Mouse (Mus musculus) left cerebral cortex, postnatal 36 days (tissue): ENCODE results near the gene Cenpf. TPM values are rescaled to one million over a fixed set of nuclear protein-coding genes. Genes with fewer than 3 reads are reported as not detected.
A peak's percentile ranks its signal among the peaks of the same experiment; 100 is the strongest.

Source experiments
- DNase-seq, 2 experiments: peaks; one replicate each; pipeline ENCODE4 v3.0.0; 2021 to 2022; ENCODE audit warnings: low spot score in 2 of 2, mixed read lengths in 1 of 2
- intact Hi-C: fragments of 180-260 bp; cut with DNase I; formaldehyde crosslinking; loops from one replicate; pipeline ENCODE4 v1.15.1; 2025
- total RNA-seq, 2 experiments: library from RNA; stranded (reverse); gene quantifications; 2 replicates each; pipeline ENCODE4 v1.2.3; 2021

Cenpf gene
- 1 to 10 TPM in 1 of 2 experiments, under 1 TPM in 1; 0.69 to 1.5 TPM for total RNA-seq

DNA sequence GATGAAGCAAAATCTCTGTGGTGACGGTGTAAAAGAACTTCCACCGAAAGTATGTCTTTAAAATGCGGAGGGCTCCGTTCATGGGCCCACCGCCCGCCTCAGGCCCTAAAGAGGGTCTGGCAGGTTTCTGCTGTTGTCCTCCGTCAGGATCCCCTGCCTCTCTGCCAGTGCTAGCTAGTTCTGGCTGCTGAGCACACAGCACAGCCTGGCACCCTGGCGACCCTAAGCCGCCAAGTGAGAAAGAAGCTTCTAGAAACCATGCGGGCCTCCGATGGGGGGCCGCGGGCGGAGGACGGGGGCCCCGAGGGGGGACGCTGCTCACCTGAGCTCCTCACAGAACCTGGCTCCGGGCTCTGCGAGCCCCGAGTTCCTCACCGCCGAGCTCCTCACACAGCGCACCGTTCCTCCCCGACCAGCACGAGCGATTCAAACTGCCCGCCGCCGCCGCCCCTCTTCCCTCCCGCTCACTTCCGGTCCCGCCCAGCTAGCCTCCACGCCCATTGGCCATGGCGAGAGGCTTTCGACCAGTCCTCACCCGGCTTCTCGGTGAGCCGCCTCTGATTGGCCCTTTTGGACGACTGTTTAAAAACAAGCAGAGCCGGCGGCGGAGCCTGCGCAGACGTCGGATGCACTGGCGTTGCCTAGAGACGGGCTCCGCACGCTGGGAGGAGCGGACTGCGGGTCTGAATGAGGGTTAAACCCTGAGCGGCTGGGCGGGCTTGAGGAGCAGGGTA is at the start of gene Cenpf:
Gene Cenpf, minus strand, starts transcription at position 433 of the 734 bp plus-strand sequence.
- intact Hi-C loops = no loop called here
- DNase-seq = peak; percentile 96

DNA sequence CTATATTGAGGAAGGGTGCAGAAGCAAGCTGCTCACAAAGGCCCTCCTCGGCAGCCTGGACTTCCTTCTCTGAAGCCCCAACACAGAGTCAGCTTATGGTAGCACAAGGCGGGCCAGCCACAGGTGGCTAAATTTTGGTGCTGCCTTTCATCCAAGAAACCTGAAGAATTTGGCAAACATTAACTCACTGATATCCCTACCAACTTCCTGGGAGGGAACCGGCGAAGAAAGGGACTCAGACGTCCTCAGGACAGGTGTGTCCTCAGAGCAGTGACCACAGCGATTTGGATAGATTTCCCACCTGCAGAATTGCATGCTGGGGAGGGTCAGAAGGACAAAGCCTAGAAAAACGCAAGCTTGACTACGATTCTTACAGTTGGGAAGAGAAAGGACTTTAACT is 44.3 kb upstream of the Cenpf start:
- intact Hi-C loops = no loop called here
- no peak for DNase-seq

DNA sequence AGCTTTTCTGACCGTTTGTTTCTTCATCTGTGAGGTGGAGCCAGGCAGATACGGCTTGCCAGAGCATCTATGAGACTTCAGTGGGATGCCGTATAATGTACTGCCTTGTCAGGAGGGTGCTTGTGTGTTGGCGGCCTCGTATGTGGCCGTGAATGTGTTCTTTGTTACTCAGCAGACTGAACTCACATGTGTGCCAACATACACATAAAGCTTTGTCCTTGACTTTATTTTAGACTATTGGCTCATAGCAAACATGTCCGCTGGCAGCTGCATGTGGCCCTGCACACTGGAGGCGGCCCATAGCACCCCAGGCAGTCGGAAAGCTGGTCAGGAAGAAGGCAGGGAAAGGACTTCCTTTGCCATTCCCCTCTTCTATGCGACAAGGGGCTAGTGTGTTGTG is 43.8 kb upstream of the Cenpf start:
- no peak for DNase-seq

DNA sequence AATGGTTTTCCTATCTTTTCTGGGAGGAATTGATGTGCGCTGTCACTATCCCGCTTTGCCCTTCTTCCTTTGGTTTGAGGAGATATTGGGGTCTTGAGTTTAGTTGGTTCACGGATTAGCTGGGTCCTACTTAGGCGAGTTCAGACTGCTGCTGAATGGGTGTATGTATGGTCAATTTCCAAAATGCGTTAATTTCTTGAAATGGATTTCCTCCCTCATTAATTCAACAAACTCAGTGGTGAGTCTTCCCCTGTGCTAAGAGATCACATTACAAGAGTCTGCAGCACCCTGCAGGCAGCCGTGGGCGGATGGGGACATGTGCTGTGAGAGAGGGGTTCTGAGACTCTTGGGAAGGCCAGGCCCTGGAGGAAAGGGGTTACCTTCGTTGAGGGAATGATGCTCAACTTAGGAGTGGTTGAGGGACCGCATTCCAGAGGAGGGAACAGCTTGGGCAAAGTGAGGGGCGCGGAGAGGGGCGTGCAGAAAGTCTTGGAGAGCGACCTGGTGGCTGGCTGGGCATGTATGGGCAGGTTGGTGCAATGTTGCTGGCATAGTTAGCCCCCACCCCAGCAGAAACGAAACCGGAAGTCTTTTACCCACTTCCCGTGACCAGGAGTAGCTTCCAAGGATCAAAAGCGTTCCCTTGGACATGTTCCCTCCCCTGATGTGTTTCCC is 41.4 kb upstream of the Cenpf start:
- no peak for DNase-seq
- intact Hi-C loops = no loop called here

More for the DNA sequence above, 43.8 kb upstream of the Cenpf start:
- intact Hi-C loops = no loop called here

DNA sequence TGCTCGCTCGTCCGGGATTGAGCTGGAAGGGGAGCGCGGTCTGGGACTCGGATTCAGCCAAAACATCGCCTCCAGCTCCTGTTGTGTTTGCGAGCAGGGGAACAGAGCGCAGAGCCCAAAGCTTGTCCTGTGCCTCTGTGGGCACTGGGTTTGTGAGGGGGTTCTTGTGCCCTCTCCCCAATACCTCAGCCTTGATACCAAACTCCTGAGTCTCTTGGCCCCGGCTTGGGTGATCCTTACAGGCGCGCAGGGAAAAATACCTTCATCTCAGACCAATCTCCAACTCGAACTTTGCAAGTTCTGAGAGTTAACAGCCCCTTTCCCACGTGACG is 40.9 kb upstream of the Cenpf start:
- intact Hi-C loops = no loop called here
- no peak for DNase-seq

DNA sequence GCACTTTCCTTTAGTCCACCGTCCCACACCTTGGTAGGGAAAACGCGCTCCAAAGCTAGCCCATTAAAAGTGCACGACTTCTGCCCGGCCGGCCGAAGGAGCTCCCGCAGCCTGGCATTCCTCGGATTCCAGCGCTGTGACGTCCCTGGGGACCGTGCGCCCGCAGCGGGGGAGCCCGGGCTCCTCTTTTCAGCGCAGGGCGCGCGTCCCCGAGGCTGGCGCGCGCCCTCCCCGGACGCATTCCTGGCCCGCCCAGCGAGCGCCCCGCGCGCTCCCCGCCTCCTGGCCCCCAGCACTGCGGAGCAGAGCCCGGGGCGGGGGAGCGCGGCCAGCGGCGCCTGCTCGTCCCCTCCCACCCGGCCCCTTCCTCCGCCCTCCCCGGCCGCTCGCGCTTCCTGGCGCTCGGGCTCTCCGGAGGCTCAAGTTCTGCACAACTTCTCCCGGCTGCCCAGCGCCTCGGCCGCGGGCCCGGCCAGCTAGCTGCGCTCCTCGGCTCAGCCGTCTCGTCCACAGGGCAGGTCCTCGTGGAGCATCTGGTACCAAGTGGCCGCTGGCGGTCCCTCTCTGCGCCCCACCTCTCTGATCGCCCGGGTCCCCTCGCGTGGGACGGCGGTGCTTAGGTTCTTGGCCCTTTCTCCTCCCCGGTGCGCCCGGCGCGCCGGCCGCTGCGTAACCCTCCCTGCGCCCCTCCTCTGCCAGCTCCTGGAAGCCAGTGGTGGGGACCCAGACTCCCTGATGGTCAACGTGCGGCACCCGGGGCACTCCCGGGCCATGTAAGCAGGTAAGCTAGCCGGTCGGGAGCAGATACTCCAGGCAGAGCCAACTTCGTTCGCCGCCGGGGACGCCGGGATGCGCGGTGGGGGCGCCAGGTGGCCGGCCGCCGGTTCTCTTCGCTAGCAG is 40.2 kb upstream of the Cenpf start, which contains the start of gene Ptpn14:
Gene Ptpn14, plus strand, starts transcription at position 385 of the 900 bp plus-strand sequence.
- intact Hi-C loops = no loop called here
- peak; percentile 27 to 40 for DNase-seq

DNA sequence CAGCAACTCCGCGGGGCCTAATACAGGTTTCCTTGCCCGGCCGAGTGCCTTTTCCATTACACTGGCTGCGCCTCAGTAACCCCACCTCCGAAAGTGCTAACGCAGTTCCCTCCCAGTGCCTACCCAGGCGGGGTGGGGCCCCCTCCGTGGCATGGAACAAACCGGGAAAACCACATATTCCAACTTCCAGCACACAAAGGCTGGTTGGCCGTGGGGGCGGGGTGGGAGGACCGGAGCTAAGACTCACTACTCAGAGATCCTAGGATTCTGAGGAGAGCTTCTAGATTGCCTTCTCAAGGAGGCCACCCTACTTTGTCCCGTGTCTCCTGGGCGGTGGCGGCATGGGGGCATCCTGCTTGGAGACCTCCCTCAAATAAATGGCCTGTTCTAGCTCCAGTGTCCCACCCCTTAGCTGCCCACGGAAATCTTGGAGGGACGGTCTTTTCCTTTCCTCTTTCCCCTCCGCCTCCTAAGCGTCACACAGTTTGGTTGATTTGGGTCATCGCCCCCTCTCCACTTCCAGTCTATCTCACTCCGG is 39.5 kb upstream of the Cenpf start:
- intact Hi-C loops = no loop called here
- no peak for DNase-seq

DNA sequence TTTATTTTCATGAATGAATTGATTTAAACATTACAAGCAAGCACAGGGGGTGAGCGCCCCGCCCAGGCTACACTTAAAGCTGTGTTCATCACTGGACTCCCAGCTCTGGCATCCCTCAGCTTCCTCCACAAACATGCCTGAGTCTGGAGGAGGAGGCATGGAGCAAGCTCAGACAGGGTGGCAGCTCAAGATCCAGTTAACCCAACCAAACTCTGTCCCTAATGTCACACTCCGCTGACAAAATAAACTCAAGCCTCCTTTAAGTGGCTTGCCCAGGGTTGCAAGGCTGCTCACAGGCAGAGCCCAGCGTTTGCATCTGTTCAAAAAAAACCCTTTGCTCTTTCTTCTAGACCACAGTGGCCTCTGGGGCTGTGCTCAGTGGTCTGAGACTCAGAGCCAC is 38.2 kb upstream of the Cenpf start:
- intact Hi-C loops = no loop called here
- no peak for DNase-seq

DNA sequence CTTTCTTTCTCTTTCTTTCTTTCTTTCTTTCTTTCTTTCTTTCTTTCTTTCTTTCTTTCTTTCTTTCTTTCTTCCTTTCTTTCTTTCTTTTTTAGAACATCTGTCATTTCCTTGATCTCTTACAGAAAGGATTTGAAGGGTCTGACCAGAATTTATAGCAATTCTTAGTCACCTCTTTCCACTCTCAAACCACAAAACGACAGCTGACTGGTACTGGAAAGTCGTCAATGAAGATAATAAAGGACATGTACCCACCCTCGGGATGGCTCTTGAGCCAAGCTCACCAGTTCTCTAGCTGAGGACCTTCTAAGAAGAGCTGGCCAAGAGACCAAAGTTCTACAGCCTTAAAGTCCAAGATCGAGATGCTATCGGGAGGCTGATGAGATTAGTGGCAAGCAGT is 30.7 kb upstream of the Cenpf start:
- no peak for DNase-seq
- intact Hi-C loops = no loop called here

DNA sequence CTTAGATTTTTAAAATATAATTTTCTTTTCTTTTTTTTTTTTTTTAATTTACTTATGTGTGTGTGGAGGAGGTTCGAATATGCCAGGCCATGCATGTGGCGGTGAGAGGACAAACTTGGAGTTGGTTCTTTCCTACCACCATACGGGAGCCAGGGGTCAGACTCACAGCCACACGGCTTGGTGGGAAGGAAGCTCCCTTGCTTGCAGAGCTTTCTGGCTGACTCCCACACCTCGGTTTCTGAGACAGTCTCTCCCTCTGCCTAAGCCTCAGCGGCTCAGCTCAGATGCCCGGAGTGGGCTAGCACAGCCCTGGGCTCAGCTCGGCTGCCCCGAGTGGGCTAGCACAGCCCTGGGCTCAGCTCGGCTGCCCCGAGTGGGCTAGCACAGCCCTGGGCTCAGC is 29.7 kb upstream of the Cenpf start:
- DNase-seq = no peak
- intact Hi-C loops = no loop called here

DNA sequence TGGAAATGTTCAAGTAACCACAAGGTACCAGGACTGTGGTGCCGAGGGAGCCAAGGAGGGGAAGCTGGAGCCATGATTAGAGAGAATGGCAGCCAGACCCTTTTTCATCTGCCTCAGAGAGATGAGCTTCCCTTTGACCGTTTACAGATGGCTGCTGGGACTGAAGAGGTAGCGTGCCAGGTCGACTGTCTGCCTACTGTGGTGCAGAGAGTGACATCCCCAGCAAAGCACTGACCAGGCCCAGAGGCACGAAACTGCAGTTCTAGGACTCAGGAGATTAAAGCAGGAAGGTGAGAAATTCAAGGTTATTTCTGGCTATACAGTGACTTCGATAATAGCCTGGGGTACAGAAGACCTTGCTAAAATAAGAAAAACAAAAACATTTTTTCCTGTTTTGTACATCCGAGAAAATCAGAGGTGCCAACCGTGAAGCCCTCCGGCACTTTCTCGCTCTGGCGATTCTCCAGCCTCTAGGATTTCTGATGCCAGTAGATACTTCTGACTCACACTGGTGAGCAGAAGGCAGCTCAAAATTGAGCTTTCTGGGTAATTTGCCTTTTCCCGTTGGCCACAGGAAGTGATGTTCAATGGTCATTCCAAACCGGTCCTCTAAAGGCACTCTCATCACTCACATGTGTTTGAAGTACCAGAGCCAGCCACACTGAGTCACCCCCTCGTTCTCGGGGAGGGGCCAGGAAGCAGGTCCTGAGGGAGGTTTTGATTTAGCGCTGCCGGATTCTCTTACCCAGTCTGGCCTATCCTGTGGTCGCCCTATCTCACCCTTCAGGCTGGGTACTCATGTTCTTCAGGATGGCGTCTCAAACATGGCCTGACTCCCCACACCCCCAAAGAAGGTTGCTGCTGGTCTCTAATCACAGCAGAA is 28.3 kb upstream of the Cenpf start:
- intact Hi-C loops = no loop called here
- DNase-seq = no peak

DNA sequence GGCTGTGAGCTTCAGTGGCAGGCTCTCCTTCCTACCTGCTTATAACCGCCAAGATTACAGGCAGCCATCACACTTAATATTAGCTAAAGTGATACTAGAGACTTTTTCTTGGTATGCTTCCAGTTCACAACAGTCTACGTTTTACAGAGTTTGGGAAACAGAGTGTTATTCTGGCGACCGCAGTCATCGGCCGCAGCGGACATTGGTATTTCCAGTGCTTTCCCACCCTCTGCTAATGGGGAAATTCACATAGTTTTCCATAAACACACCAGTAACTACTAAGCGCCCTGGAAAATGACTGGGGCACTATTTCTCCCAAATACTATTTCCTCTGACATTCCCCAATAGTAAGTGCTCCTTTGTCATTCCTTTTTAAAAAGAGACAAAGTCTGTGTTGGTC is 21.1 kb upstream of the Cenpf start:
- no peak for DNase-seq
- intact Hi-C loops = no loop called here

DNA sequence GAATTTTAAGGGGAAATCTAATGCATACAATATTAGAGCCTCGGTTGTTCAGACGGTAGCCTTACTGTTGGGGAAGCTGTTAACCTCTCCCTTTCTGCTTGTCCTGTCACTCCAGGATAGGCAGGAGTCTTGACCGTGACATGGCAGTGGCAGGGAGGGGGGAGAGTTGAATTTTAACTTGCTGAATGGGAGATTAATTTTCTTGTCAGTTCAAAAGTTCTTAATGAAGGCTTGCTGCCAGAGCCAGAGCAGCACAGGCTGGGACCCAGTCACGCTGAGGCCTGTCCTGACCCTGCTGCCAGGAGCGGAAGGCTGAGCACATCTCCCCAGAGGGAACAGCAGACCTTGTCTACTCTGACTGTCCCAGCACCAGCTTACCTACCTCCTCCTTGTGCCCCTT is 19.5 kb upstream of the Cenpf start:
- DNase-seq = no peak
- intact Hi-C loops = no loop called here

DNA sequence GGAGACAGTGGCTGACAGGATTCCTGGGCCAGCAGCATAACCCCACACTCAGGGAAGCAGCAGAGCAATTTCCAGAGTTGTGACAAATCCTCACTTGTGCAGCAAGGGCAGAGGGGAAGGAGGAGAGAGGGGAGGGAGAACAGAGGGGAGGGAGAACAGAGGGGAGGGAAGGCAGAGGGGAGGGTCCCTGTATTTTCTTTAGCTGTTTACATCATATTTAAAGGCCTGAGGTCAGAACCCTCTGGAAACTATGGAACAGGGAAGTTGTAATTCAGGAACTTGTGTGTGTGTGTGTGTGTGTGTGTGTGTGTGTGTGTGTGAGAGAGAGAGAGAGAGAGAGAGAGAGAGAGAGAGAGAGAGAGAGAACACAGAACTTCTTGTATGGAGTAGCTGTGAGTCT is 19.1 kb upstream of the Cenpf start:
- intact Hi-C loops = no loop called here
- DNase-seq = no peak

DNA sequence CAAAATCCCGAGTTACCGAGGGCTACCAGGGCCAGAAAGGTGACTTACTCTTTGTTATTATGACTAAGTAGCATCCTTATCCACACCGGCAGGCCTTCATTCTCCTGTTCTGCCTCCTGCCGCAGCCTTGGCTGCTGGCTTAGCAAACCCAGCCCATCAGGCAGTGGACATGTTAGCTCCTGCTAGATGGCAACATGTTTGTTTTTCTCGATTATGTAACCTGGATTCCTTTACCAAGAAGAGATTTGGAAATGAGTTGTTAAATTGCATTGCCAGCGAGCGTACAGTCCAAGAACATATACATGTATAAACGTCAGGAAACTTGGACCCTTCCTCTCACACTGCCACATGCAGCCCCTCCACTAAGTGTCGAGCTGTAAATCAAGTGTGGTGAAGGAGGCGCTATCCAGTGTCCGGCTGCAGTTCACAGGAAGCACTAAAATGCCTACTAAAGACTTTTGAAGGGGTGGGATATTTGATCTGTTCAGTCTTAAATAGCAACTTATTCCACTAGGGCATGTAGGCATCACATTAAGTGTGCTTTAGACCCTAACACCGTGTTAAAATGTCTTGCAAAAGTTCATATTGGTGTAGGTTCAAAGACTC is 18.3 kb upstream of the Cenpf start:
- intact Hi-C loops = no loop called here
- DNase-seq = no peak

DNA sequence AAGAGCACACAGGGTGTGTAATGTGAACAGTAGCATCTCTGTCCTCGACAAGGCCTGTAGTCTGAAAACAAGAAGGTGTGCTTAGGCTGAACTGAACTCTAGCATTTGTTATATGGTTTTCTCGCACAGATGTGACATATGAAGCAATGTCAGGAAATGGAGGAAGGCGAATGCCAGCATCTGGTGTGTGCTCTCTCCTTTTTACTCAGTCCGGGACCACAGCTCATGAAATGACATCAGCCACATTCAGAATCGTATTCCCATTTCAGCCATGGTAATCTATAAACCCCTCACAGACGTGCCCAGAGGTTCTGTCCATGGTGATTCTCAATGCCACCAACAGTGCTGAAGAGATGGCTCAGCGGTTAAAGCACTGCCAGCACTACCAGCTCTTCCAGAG is 15.7 kb upstream of the Cenpf start:
- intact Hi-C loops = loop anchor here (5.0 kb wide), 2 partner anchors 224 to 269 kb away; no protein-coding TSS in a partner anchor
- no peak for DNase-seq

DNA sequence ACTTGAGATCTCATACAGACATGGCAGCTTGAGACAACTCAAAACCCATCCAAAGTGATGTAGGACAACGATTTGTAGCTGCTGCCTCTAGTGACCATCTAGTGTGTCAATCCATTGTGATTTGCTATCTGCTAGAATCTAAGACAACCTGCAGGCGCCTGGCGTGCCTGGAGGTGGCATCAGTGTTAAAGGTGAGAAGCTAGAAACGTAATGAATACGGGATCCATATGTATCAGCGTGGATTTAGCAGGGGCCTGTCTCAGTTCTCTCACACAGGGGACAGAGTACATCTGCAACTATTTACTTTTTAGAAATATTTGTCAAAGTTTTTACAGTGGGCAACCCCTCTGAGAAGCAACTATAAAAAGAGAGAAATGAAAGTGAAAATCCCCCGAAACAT is 15.3 kb upstream of the Cenpf start:
- DNase-seq = no peak
- intact Hi-C loops = loop anchor here (5.0 kb wide), 2 partner anchors 224 to 269 kb away; no protein-coding TSS in a partner anchor

DNA sequence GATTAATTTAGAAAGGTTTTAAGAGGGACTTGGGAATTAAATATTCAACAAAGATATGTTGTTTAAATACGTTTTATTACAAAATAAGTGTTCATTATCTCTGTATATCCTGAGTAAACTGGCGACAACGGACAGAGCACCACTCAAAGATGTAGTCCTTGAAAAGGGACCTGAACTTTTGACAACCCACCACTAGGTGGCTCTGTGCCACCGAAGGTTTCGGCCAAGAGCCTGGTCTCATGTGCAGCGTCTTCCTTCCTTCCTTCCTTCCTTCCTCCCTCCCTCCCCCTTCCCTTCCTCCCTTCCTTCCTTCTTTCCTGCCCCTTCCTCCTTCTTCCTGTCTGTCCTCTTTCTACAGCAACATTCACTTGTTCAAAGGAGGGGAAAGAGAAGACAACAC is 13.1 kb upstream of the Cenpf start:
- DNase-seq = peak; percentile 58 to 61
- intact Hi-C loops = loop anchor here (2.0 to 5.0 kb wide), 3 partner anchors 182 to 271 kb away; no protein-coding TSS in a partner anchor

DNA sequence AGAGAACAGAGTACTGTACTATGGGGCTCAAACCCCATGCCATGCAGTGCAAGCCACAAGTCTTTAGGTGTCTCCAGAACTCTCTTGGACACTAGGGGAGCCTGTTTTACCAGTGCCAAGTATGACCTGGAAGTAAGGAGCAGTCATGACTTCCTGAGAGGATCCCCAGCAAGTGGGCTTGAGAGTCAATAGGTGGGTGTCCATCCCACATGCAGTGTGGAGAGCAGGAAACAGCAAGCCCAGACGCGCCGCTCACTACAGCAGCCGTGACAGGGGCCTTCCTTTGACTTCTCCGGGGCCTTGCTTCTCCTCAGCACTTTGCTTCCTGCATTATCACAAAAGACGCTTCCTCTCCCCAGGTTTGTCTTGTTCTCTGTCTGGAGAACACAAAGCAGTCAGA is 12.3 kb upstream of the Cenpf start:
- intact Hi-C loops = loop anchor here (2.0 to 5.0 kb wide), 3 partner anchors 183 to 272 kb away; no protein-coding TSS in a partner anchor
- DNase-seq = no peak
